Mouse (Mus musculus): Measurements from ENCODE around the gene Atp2b2. TPM values are rescaled to one million over a fixed set of nuclear protein-coding genes. Genes with fewer than 3 reads are reported as not detected.

Atp2b2 gene
- polyA plus RNA-seq, 1 experiment from 2014 or later: 22.0 TPM

DNA sequence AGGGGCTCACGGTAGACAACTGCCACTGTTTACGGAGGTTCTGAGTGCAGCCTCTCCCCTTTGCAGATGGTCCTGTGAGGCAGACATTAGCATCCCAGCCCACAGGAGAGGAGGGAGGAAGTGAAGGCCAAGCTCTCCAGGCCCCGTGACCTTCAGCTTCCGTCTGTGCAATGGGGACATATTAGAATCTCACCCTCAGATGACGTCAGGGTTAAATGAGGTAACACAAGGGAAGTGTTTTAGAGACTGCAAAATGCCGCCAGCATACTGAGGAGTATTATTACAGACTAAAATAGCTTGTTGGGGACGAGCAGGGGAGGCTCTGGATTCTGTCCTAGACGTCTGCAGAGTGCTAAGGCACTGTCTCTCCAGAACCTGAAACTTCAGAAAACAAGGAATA, 106.3 kb downstream of the Atp2b2 start:
- H3K4me1 ChIP-seq (replicated peaks): peaks cover 20% of the 10 kb centered on the region
- no peak overlapping the region for H3K27ac ChIP-seq (replicated peaks)
- H3K4me3 ChIP-seq: no peak overlapping the region
- ATAC-seq (ENCODE audit: low read depth): no peak
- H3K27me3 ChIP-seq: no peaks in the 10 kb centered on the region; the same call in 1 of the 2 replicates
- no peak overlapping the region for H3K4me2 ChIP-seq
- WGBS: 66% methylated on average over 8 of the region's 8 CpGs
- H3K9me3 ChIP-seq: no peaks in the 10 kb centered on the region
- H3K9ac ChIP-seq: no peak overlapping the region
- H3K36me3 ChIP-seq: no peaks in the 10 kb centered on the region

DNA sequence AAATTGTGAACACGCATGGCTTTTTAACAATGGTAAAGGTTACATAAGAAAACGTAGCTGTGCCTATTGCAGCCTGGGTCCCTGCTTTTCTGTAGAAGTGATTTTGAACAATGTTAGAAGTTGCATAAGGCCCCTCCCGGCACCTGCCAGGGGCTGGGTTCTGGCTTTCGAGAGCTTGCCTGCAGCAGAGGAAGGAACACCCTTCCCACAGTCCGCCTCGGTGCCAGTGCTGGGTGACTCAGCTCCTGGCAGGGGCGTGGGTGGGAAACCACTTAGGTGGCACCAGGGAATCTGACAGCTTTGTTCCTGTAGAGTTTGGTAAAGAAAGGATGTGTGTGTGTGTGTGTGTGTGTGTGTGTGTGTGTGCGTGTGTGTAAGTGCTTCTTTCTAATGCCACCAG, 107.7 kb downstream of the Atp2b2 start:
- ATAC-seq (ENCODE audit: low read depth): no peak
- WGBS: 81% methylated on average over 8 of the region's 8 CpGs
- Histone ChIP-seq H3K4me2 (no peak overlapping the region), H3K4me3 (no peak overlapping the region), H3K27ac (replicated peaks) (no peak overlapping the region), H3K36me3 (no peaks in the 10 kb centered on the region), H3K27me3 (no peaks in the 10 kb centered on the region; the same call in 1 of the 2 replicates), H3K4me1 (replicated peaks) (peaks cover 20% of the 10 kb centered on the region), H3K9me3 (no peaks in the 10 kb centered on the region), H3K9ac (no peak overlapping the region)

DNA sequence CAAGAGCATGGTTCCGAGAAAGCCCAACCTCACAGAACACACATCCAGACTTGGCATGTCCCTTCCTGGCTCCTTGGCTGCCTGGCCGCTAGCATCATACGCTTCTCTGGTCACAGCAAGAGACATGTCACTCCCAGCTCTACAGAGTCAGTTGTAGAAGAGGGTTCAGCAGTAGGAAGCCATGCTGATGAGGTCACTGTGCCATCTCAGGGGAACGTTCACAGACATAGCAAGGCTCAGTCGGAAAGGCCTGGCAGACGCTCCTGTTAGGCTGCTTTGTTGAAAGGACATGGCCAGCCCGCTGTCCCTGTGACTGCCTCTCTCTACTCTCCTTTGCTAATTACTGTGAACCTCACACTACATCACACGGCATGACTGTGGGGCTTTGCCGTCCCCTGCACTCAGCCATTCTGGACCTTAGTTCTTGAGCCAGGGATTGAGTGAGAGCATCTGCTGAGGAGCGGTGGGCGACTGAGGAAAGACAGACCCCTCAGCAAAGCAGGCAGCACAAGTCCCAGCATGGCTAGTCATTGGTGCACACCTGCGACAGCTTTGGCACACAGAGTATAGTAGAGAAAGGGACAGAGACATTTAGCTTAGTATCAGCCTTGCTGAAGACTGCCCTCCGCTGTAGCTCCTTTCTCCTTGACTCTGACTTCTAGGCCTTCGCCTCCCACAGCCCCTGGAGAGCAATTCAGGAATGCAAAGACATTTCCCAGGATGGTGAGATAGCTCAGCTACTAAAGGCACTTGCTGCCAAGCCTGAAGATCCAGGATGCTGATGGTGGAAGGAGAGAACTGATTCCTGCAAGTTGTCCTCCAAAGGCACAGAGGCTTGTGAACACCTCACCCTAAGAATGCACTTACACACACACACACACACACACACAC, 108.9 kb downstream of the Atp2b2 start:
- H3K36me3 ChIP-seq: no peaks in the 10 kb centered on the region
- no peak for ATAC-seq (ENCODE audit: low read depth)

DNA sequence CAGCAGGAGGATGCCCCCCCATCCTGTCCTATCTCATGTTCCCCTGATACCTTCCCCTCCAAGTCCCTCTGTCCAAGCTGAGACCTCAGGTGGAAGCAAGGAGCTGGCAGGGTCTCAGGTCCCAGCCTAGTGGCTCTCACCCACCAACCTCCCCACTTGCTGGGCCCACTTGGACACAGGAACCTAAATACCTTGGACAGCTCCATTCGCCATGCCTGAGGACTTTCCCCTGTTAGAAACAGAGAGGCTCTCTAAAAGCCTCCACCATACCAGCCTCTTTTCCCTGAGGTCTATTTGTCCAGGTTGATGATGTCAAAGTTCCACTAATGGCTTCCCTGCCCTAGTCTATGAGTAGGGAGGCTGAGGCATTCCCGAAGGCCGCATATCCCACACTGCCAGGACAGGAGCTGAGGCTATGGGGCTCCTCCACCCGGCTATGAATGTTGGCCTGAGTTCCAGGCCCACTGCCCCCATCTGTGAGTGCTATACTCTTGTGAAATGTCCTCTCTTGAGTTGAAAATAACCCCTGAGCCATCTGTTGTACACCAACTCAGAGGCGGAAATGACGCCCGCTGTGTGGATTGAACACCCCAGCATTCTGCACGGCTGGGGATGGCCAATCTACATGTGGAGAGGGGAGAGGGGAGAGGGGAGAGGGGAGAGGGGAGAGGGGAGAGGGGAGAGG, 113.1 kb downstream of the Atp2b2 start:
- H3K9me3 ChIP-seq: no peaks in the 10 kb centered on the region
- H3K4me3 ChIP-seq: no peak overlapping the region
- ATAC-seq (ENCODE audit: low read depth): no peak
- H3K27me3 ChIP-seq: no peaks in the 10 kb centered on the region
- H3K4me1 ChIP-seq (replicated peaks): 0 out of 2 replicates have a peak, but pooled peaks cover 5% of the 10 kb centered on the region
- 64% methylated on average over 8 of the region's 8 CpGs for WGBS
- no peaks in the 10 kb centered on the region for H3K36me3 ChIP-seq
- no peak overlapping the region for H3K4me2 ChIP-seq
- no peak overlapping the region for H3K9ac ChIP-seq
- H3K27ac ChIP-seq (replicated peaks): no peak overlapping the region

More for the DNA sequence above, 108.9 kb downstream of the Atp2b2 start:
- WGBS: 54% methylated on average over 14 of the region's 14 CpGs
- Histone ChIP-seq H3K4me3 (no peak overlapping the region), H3K9ac (no peak overlapping the region), H3K4me2 (no peak overlapping the region), H3K4me1 (replicated peaks) (peaks cover 20% of the 10 kb centered on the region), H3K9me3 (no peaks in the 10 kb centered on the region), H3K27ac (replicated peaks) (no peak overlapping the region), H3K27me3 (no peaks in the 10 kb centered on the region; the same call in 1 of the 2 replicates)

GRCm38 (mm10) chr6:113923249-113923648, 119.2 kb downstream of the Atp2b2 start:
- WGBS: 76% methylated on average over 4 of the region's 4 CpGs

GRCm38 (mm10) chr6:113920466-113920865, 121.9 kb downstream of the Atp2b2 start:
- Histone ChIP-seq H3K4me2 (no peak overlapping the region), H3K4me1 (replicated peaks) (no peaks in the 10 kb centered on the region), H3K9ac (no peak overlapping the region), H3K36me3 (no peaks in the 10 kb centered on the region), H3K27ac (replicated peaks) (no peak overlapping the region), H3K27me3 (no peaks in the 10 kb centered on the region), H3K4me3 (no peak overlapping the region), H3K9me3 (no peaks in the 10 kb centered on the region)
- no peak for ATAC-seq (ENCODE audit: low read depth)
- WGBS: 68% methylated on average over 5 of the region's 5 CpGs

More at GRCm38 (mm10) chr6:113923249-113923648, 119.2 kb downstream of the Atp2b2 start:
- Histone ChIP-seq H3K4me3 (no peak overlapping the region), H3K9ac (no peak overlapping the region), H3K27ac (replicated peaks) (no peak overlapping the region), H3K4me1 (replicated peaks) (no peaks in the 10 kb centered on the region), H3K4me2 (no peak overlapping the region), H3K36me3 (no peaks in the 10 kb centered on the region), H3K9me3 (no peaks in the 10 kb centered on the region), H3K27me3 (no peaks in the 10 kb centered on the region)
- no peak for ATAC-seq (ENCODE audit: low read depth)

- ATAC-seq (ENCODE audit: low read depth): no peak
- Histone ChIP-seq H3K9me3 (no peaks in the 10 kb centered on the region), H3K4me1 (replicated peaks) (no peaks in the 10 kb centered on the region), H3K27ac (replicated peaks) (no peak overlapping the region), H3K9ac (no peak overlapping the region), H3K4me3 (no peak overlapping the region), H3K36me3 (no peaks in the 10 kb centered on the region), H3K27me3 (no peaks in the 10 kb centered on the region), H3K4me2 (no peak overlapping the region)
- 81% methylated on average over 3 of the region's 3 CpGs for WGBS
Measured at GRCm38 (mm10) chr6:113912753-113913152, 129.7 kb downstream of the Atp2b2 start.

- H3K27me3 ChIP-seq: no peaks in the 10 kb centered on the region
- no peak overlapping the region for H3K4me3 ChIP-seq
- 77% methylated on average over 16 of the region's 16 CpGs for WGBS
- H3K4me2 ChIP-seq: no peak overlapping the region
- no peak overlapping the region for H3K9ac ChIP-seq
- H3K4me1 ChIP-seq (replicated peaks): no peaks in the 10 kb centered on the region
- no peak overlapping the region for H3K27ac ChIP-seq (replicated peaks)
- no peaks in the 10 kb centered on the region for H3K9me3 ChIP-seq
- no peaks in the 10 kb centered on the region for H3K36me3 ChIP-seq
- ATAC-seq (ENCODE audit: low read depth): no peak
Measured at GRCm38 (mm10) chr6:113911094-113911493, 131.3 kb downstream of the Atp2b2 start.

GRCm38 (mm10) chr6:113910411-113911055, 131.9 kb downstream of the Atp2b2 start:
- no peaks in the 10 kb centered on the region for H3K27me3 ChIP-seq
- no peak overlapping the region for H3K4me2 ChIP-seq
- 91% methylated on average over 3 of the region's 3 CpGs for WGBS
- ATAC-seq (ENCODE audit: low read depth): no peak
- H3K36me3 ChIP-seq: no peaks in the 10 kb centered on the region
- H3K4me1 ChIP-seq (replicated peaks): no peaks in the 10 kb centered on the region
- no peak overlapping the region for H3K9ac ChIP-seq
- H3K4me3 ChIP-seq: no peak overlapping the region
- no peaks in the 10 kb centered on the region for H3K9me3 ChIP-seq
- no peak overlapping the region for H3K27ac ChIP-seq (replicated peaks)

DNA sequence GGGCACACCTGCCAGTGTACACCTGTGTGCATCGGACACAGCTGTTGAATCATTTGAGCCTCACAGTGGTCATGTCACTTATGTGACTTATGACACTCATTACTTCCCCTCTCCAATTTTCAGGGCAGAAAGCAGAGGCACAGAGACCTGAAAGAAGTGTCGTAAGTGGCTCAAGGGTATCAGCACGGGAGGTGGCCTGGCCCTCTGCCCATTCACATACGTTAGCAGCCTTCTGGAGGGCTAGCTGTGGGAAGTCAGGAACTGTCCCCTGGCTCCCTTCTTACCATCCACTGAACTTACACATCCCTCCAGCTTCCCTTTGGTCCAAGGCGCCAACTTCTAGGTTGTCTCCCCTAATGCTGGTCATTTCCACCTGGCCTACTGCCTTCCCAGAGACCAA, 132.6 kb downstream of the Atp2b2 start:
- ATAC-seq (ENCODE audit: low read depth): no peak
- Histone ChIP-seq H3K27me3 (no peaks in the 10 kb centered on the region), H3K9me3 (no peaks in the 10 kb centered on the region), H3K27ac (replicated peaks) (no peak overlapping the region), H3K9ac (no peak overlapping the region), H3K4me2 (no peak overlapping the region), H3K36me3 (no peaks in the 10 kb centered on the region), H3K4me3 (no peak overlapping the region), H3K4me1 (replicated peaks) (no peaks in the 10 kb centered on the region)
- WGBS: 64% methylated on average over 5 of the region's 5 CpGs

DNA sequence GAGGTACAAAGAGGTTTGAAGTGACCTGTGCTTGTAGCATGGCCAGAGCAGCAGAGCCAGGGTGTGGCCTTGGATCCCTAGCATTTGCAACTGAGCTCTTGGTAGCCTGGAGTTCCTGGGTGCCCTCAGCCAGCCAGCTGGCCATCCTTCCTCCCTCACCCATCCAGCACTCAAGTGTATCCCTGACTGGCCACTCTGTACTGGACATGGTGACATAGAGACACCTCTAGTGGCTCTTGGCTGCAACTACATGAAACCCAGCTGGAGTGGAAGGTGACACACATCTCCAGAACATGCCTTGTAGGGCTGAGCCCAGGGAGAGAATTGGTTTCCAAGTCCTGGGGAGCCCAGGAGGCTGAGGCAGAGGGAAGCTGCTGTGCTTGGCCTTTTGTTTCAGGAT, 134.3 kb downstream of the Atp2b2 start:
- H3K9ac ChIP-seq: no peak overlapping the region
- no peak overlapping the region for H3K27ac ChIP-seq (replicated peaks)
- no peaks in the 10 kb centered on the region for H3K4me1 ChIP-seq (replicated peaks)
- H3K4me2 ChIP-seq: no peak overlapping the region
- no peaks in the 10 kb centered on the region for H3K9me3 ChIP-seq
- H3K36me3 ChIP-seq: no peaks in the 10 kb centered on the region
- H3K27me3 ChIP-seq: no peaks in the 10 kb centered on the region
- no peak for ATAC-seq (ENCODE audit: low read depth)
- H3K4me3 ChIP-seq: no peak overlapping the region

- ATAC-seq (ENCODE audit: low read depth): no peak
Measured at GRCm38 (mm10) chr6:113904406-113904805, 138.0 kb downstream of the Atp2b2 start.

More at GRCm38 (mm10) chr6:113904406-113904805, 138.0 kb downstream of the Atp2b2 start:
- Histone ChIP-seq H3K36me3 (no peaks in the 10 kb centered on the region), H3K27me3 (no peaks in the 10 kb centered on the region), H3K4me1 (replicated peaks) (no peaks in the 10 kb centered on the region), H3K9ac (no peak overlapping the region), H3K4me2 (no peak overlapping the region), H3K27ac (replicated peaks) (no peak overlapping the region), H3K4me3 (no peak overlapping the region), H3K9me3 (no peaks in the 10 kb centered on the region)
- 40% methylated on average over 5 of the region's 5 CpGs for WGBS

Measured in neural tube, embryonic 13.5 days (tissue).